Mouse (Mus musculus) kidney, postnatal 0 days (tissue): ENCODE data around the gene Fancd2os. TPM values are rescaled to one million over a fixed set of nuclear protein-coding genes. Genes with fewer than 3 reads are reported as not detected.

Source experiments
- ATAC-seq: fragments of 200-750 bp; cut with Nextera tagmentation; replicated peaks from 2 replicates; pipeline ENCODE4 v1.8.0; 2017; ENCODE audit warnings: low read depth, moderate number of reproducible peaks, moderate TSS enrichment, moderate library complexity; ENCODE audit not compliant: low FRiP score
- DNase-seq: peaks from one replicate; pipeline ENCODE4 v3.0.0-alpha.2; 2016; ENCODE audit warnings: low spot score
- H3K27ac ChIP-seq: fragments of 300-500 bp; sonication (generic); 2 replicates; pipeline ENCODE4 v1.5.1; 2014; ENCODE audit warnings: mild to moderate bottlenecking
- H3K27me3 ChIP-seq: fragments of 300-500 bp; sonication (generic); 2 replicates; pipeline ENCODE4 v1.6.1; 2014; ENCODE audit warnings: low read length, mixed read lengths; ENCODE audit not compliant: insufficient read depth
- H3K36me3 ChIP-seq: fragments of 300-500 bp; sonication (generic); 2 replicates; pipeline ENCODE4 v1.6.1; 2014; ENCODE audit warnings: low read length, mixed read lengths; ENCODE audit not compliant: insufficient read depth
- H3K4me1 ChIP-seq: fragments of 300-500 bp; sonication (generic); replicated peaks from 2 replicates; pipeline ENCODE4 v1.6.1; 2014; ENCODE audit warnings: antibody characterized with exemption, low read length, mixed read lengths; ENCODE audit not compliant: insufficient read depth
- H3K4me2 ChIP-seq: fragments of 300-500 bp; sonication (generic); 2 replicates; pipeline ENCODE4 v1.6.1; 2014; ENCODE audit warnings: mild to moderate bottlenecking, low read length, moderate library complexity, mixed read lengths
- H3K4me3 ChIP-seq: fragments of 300-500 bp; sonication (generic); replicated peaks from 2 replicates; pipeline ENCODE4 v1.5.1; 2014; ENCODE audit warnings: low read depth, low read length
- H3K9ac ChIP-seq: fragments of 300-500 bp; sonication (generic); 2 replicates; pipeline ENCODE4 v1.6.1; 2014; ENCODE audit warnings: low read depth, low read length
- H3K9me3 ChIP-seq: fragments of 300-500 bp; sonication (generic); replicated peaks from 2 replicates; pipeline ENCODE4 v1.6.1; 2016; ENCODE audit warnings: low read length, inconsistent platforms, mixed read lengths
- CTCF ChIP-seq: IDR thresholded peaks from 2 replicates; pipeline ENCODE4 v1.5.1; 2016; ENCODE audit warnings: antibody characterized with exemption, low read depth, mild to moderate bottlenecking, moderate library complexity
- WGBS: fragments of 180-500 bp; shearing (Covaris S2); extraction: QIAGEN DNeasy Blood & Tissue Kit; methylation state at CpG from one replicate; pipeline ENCODE4 v1.1.7; 2014; 5-methylcytosine and 5-hydroxymethylcytosine counted together
- polyA plus RNA-seq: library from polyadenylated mRNA; unstranded; fragments of >200 nt; fragmentation: Nextera tagmentation; extraction: Ambion mirVana; gene quantifications from 2 replicates; pipeline ENCODE4 v1.2.1, GENCODE M21; 2015

The Fancd2os gene
- polyA plus RNA-seq = 1.6 TPM in 2 replicates

- DNase-seq = no peak
- H3K9ac ChIP-seq = no peak within 1 kb of the TSS
- TF ChIP-seq CTCF = no peak
- H3K9me3 ChIP-seq = no peaks in the 10 kb centered on the region
- H3K4me1 ChIP-seq = 0 out of 2 replicates have a peak, but pooled peaks cover 2% of the 10 kb centered on the region
- WGBS = 45% methylated on average over 23 of the region's 23 CpGs
- no peak within 1 kb of the TSS for H3K4me3 ChIP-seq
- H3K27ac ChIP-seq = no peak within 1 kb of the TSS
- H3K4me2 ChIP-seq = 0 out of 2 replicates have a peak within 1 kb of the TSS, but pooled peaks have one; percentile 6
- no peaks in the 10 kb centered on the region for H3K36me3 ChIP-seq
- ATAC-seq = 0 out of 2 replicates have a peak, but pooled peaks have one; percentile 23
- no peaks in the 10 kb centered on the region for H3K27me3 ChIP-seq
Measured at GRCm38 (mm10) chr6:113600543-113601139, at the start of gene Fancd2os. Gene Fancd2os, minus strand, starts transcription at chr6:113600715.

DNA sequence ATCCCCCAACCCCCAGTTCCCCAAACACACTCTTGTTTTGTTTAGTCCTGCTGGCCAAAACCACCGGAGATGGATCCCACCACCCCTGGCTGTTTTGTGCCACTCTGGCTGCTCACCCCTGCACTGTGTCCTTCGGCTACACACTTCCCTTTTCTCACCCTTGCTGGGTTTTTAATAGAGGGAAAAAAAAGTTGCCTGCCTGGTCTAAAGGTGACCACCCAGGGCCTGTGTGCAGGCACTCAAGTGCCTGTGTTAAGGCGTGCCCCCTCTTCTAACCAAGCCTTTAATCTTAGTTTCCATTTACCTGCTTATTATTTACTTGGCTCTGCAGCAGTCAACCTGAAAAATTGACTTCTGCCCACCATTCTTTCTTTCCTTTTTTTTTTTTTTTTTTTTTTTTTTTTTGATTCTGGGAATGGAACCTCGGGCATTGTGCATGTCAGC is 49.7 kb upstream of the Fancd2os start:
- H3K27ac ChIP-seq = no peak overlapping the region
- ATAC-seq (no peak), DNase-seq (no peak)
- no peaks in the 10 kb centered on the region for H3K27me3 ChIP-seq
- no peak overlapping the region for H3K9ac ChIP-seq
- H3K9me3 ChIP-seq = no peaks in the 10 kb centered on the region
- H3K36me3 ChIP-seq = no peaks in the 10 kb centered on the region
- TF ChIP-seq CTCF = no peak
- 62% methylated on average over 4 of the region's 4 CpGs for WGBS
- no peak overlapping the region for H3K4me3 ChIP-seq
- no peak overlapping the region for H3K4me2 ChIP-seq
- 0 out of 2 replicates have a peak, but pooled peaks cover 5% of the 10 kb centered on the region for H3K4me1 ChIP-seq

DNA sequence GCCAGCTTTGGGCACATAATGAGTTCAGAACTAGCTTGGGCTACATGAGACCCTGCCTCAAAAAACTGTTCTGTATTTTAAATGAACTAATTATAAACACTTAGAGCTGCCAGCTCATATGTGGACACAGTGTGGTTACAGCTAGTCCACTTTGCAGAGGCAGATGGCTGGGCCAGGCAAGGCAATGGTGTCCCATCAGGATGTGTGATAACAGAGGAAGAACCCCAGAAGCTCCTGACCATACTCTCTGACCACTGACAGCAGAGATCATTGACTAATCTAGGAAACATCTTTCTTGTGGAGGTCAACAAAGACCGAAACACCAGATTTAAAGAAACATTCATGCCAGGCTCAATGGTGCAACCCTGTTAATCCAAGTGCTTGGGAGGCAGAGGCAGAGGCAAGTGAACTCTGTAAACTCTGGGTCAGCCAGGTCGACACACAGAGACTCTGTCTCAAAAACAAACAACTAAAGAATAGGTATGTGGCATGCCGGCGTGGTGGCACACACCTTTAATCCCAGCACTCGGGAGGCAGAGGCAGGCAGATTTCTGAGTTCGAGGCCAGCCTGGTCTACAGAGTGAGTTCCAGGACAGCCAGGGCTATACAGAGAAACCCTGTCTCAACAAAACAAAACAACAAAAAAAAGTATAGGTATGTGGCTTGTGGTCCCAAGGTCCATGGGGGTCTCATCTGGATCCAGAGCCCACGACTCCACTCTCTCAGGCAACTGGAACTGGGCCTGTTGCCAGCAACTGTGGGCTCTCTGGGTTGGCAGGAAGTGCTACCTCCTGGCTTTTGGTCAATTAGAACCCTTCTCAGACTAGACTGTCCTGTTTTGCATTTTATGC is 49.1 kb upstream of the Fancd2os start:
- no peaks in the 10 kb centered on the region for H3K4me1 ChIP-seq
- no peak overlapping the region for H3K9ac ChIP-seq
- H3K27ac ChIP-seq = no peak overlapping the region
- DNase-seq (no peak), ATAC-seq (no peak)
- no peaks in the 10 kb centered on the region for H3K36me3 ChIP-seq
- H3K4me2 ChIP-seq = no peak overlapping the region
- H3K9me3 ChIP-seq = no peaks in the 10 kb centered on the region
- no peak overlapping the region for H3K4me3 ChIP-seq
- no peaks in the 10 kb centered on the region for H3K27me3 ChIP-seq
- no peak for TF ChIP-seq CTCF
- 83% methylated on average over 7 of the region's 7 CpGs for WGBS

DNA sequence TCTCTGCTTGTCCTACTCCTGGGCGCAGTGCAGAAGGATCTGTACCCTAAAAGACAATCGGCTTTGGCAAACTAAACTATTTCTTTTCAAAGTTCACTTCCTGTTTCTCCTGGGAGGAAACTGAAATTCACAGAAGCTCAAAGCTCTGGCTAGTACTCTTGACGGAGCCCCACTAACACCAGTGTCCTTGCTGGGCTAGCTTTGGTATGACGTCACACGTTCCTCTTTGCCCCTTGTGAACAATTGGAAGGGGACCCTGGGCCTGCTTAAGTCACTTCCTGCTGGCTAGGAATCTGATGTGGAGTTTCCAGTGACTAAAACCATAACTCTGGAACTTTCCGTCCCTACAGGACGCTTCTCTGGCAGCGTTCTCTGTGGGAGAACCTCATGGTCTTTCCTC is 44.3 kb upstream of the Fancd2os start:
- H3K9me3 ChIP-seq = no peaks in the 10 kb centered on the region
- H3K4me3 ChIP-seq = no peak overlapping the region
- no peak for TF ChIP-seq CTCF
- ATAC-seq = no peak
- H3K4me2 ChIP-seq = no peak overlapping the region
- DNase-seq = peak; percentile 65
- no peaks in the 10 kb centered on the region for H3K36me3 ChIP-seq
- H3K4me1 ChIP-seq = no peaks in the 10 kb centered on the region
- H3K27me3 ChIP-seq = no peaks in the 10 kb centered on the region
- H3K27ac ChIP-seq = 0 out of 2 replicates have a peak overlapping the region, but pooled peaks have one; percentile 3
- WGBS = 72% methylated on average over 8 of the region's 8 CpGs
- H3K9ac ChIP-seq = no peak overlapping the region

- DNase-seq (no peak), ATAC-seq (no peak)
- no peaks in the 10 kb centered on the region for H3K36me3 ChIP-seq
- H3K9ac ChIP-seq = no peak overlapping the region
- no peak for TF ChIP-seq CTCF
- no peaks in the 10 kb centered on the region for H3K4me1 ChIP-seq
- H3K4me3 ChIP-seq = no peak overlapping the region
- H3K4me2 ChIP-seq = no peak overlapping the region
- 94% methylated on average over 2 of the region's 2 CpGs for WGBS
- H3K27me3 ChIP-seq = no peaks in the 10 kb centered on the region
- no peak overlapping the region for H3K27ac ChIP-seq
- H3K9me3 ChIP-seq = no peaks in the 10 kb centered on the region
Measured at GRCm38 (mm10) chr6:113643967-113644366, 43.5 kb upstream of the Fancd2os start.

DNA sequence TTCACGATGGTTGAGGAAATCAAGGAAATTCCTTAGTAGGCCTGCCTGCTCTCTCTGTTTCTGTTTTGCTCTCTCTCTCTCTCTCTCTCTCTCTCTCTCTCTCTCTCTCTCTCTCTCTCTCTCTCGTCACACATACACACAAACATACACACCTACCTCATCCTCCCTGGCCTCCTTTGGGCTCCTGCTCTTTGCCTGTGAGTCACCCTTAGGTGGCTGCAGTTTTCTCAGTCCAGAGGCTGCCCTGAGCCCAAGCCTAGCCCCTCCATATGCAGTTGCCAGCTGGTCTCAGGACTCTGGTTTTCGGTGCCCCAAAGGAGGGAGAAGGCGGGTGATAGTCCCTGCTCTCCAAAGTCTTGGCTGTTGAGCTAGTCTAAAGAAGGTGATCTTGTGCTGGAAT is 42.5 kb upstream of the Fancd2os start:
- H3K36me3 ChIP-seq = no peaks in the 10 kb centered on the region
- H3K9me3 ChIP-seq = no peaks in the 10 kb centered on the region
- H3K4me2 ChIP-seq = no peak overlapping the region
- no peak overlapping the region for H3K27ac ChIP-seq
- WGBS = 79% methylated on average over 4 of the region's 4 CpGs
- H3K4me1 ChIP-seq = no peaks in the 10 kb centered on the region
- DNase-seq (no peak), ATAC-seq (no peak)
- no peaks in the 10 kb centered on the region for H3K27me3 ChIP-seq
- no peak overlapping the region for H3K9ac ChIP-seq
- H3K4me3 ChIP-seq = no peak overlapping the region
- TF ChIP-seq CTCF = no peak
